Mouse (Mus musculus) intestine, embryonic 15.5 days (tissue): ENCODE measurements around the gene Zcchc3. TPM values are rescaled to one million over a fixed set of nuclear protein-coding genes. Genes with fewer than 3 reads are reported as not detected.

Experiments used
- ATAC-seq: fragments of 200-750 bp; cut with Nextera tagmentation; 2 replicates; pipeline ENCODE4 v1.8.0; 2017; ENCODE audit warnings: moderate TSS enrichment, moderate library complexity
- H3K27ac ChIP-seq: fragments of 300-500 bp; sonication (generic); 2 replicates; pipeline ENCODE4 v1.5.1; 2015; ENCODE audit warnings: mild to moderate bottlenecking, inconsistent platforms
- H3K27me3 ChIP-seq: fragments of 300-500 bp; sonication (generic); replicated peaks from 2 replicates; pipeline ENCODE4 v1.6.1; 2015; ENCODE audit warnings: inconsistent platforms
- H3K36me3 ChIP-seq: fragments of 300-500 bp; sonication (generic); 2 replicates; pipeline ENCODE4 v1.6.1; 2015; ENCODE audit warnings: inconsistent platforms
- H3K4me1 ChIP-seq: fragments of 300-500 bp; sonication (generic); replicated peaks from 2 replicates; pipeline ENCODE4 v1.6.1; 2015; ENCODE audit warnings: inconsistent platforms
- H3K4me2 ChIP-seq: fragments of 300-500 bp; sonication (generic); replicated peaks from 2 replicates; pipeline ENCODE4 v1.6.1; 2015; ENCODE audit warnings: mild to moderate bottlenecking, inconsistent platforms
- H3K4me3 ChIP-seq: fragments of 300-500 bp; sonication (generic); replicated peaks from 2 replicates; pipeline ENCODE4 v1.5.1; 2015; ENCODE audit warnings: inconsistent platforms
- H3K9ac ChIP-seq: fragments of 300-500 bp; sonication (generic); 2 replicates; pipeline ENCODE4 v1.6.1; 2015; ENCODE audit warnings: inconsistent platforms
- H3K9me3 ChIP-seq: fragments of 300-500 bp; sonication (generic); 2 replicates; pipeline ENCODE4 v1.6.1; 2016; ENCODE audit warnings: inconsistent platforms
- WGBS: fragments of 180-500 bp; shearing (Covaris S2); methylation state at CpG from one replicate; pipeline ENCODE4 v1.1.7; 2015; 5-methylcytosine and 5-hydroxymethylcytosine counted together
- polyA plus RNA-seq: library from polyadenylated mRNA; unstranded; fragments of >200 nt; fragmentation: Nextera tagmentation; extraction: Ambion mirVana; gene quantifications from 2 replicates; pipeline ENCODE4 v1.2.1, GENCODE M21; 2015

The Zcchc3 gene
- 34.4 and 40.8 TPM in 2 replicates for polyA plus RNA-seq

GRCm38 (mm10) chr2:152414591-152415165 is at the start of gene Zcchc3:
Gene Zcchc3 (minus strand): TSS chr2:152415027.
- H3K9ac ChIP-seq, result peak within 1 kb of the TSS; percentile 99
- peak within 1 kb of the TSS; percentile 83 for H3K4me3 ChIP-seq
- no peaks in the 10 kb centered on the region for H3K9me3 ChIP-seq
- peak within 1 kb of the TSS; percentile 96 for H3K27ac ChIP-seq
- WGBS, result under 1% methylated on average over 65 of the region's 65 CpGs
- peak; percentile 80 for ATAC-seq
- H3K4me2 ChIP-seq, result peak within 1 kb of the TSS; percentile 79
- H3K4me1 ChIP-seq, result peaks cover 21% of the 10 kb centered on the region
- H3K27me3 ChIP-seq, result no peaks in the 10 kb centered on the region
- H3K36me3 ChIP-seq, result no peaks in the 10 kb centered on the region

GRCm38 (mm10) chr2:152459241-152459640 is 44.4 kb upstream of the Zcchc3 start:
- 43% methylated on average over 13 of the region's 13 CpGs for WGBS

GRCm38 (mm10) chr2:152452101-152452781 is 37.4 kb upstream of the Zcchc3 start:
- ATAC-seq, result no peak
- H3K36me3 ChIP-seq, result no peaks in the 10 kb centered on the region
- 0 out of 2 replicates have a peak, but pooled peaks cover 2% of the 10 kb centered on the region for H3K4me1 ChIP-seq
- 74% methylated on average over 4 of the region's 4 CpGs for WGBS
- no peaks in the 10 kb centered on the region for H3K27me3 ChIP-seq
- H3K9ac ChIP-seq, result no peak overlapping the region
- H3K9me3 ChIP-seq, result no peaks in the 10 kb centered on the region
- no peak overlapping the region for H3K27ac ChIP-seq
- H3K4me3 ChIP-seq, result no peak overlapping the region
- no peak overlapping the region for H3K4me2 ChIP-seq

More at GRCm38 (mm10) chr2:152459241-152459640, 44.4 kb upstream of the Zcchc3 start:
- Histone ChIP-seq H3K9me3 (no peaks in the 10 kb centered on the region), H3K4me2 (no peak overlapping the region), H3K9ac (no peak overlapping the region), H3K27ac (no peak overlapping the region), H3K4me1 (no peaks in the 10 kb centered on the region), H3K27me3 (no peaks in the 10 kb centered on the region), H3K36me3 (no peaks in the 10 kb centered on the region), H3K4me3 (no peak overlapping the region)
- ATAC-seq, result no peak

- WGBS, result 4% methylated on average over 5 of the region's 5 CpGs
- Histone ChIP-seq H3K27ac (no peak overlapping the region), H3K9me3 (no peaks in the 10 kb centered on the region), H3K9ac (no peak overlapping the region), H3K36me3 (no peaks in the 10 kb centered on the region), H3K4me2 (no peak overlapping the region), H3K27me3 (no peaks in the 10 kb centered on the region), H3K4me1 (0 out of 2 replicates have a peak, but pooled peaks cover 5% of the 10 kb centered on the region), H3K4me3 (no peak overlapping the region)
- no peak for ATAC-seq
Observed at GRCm38 (mm10) chr2:152450241-152450640, 35.4 kb upstream of the Zcchc3 start.

- WGBS, result 21% methylated on average over 5 of the region's 5 CpGs
- 0 out of 2 replicates have a peak, but pooled peaks cover 5% of the 10 kb centered on the region for H3K4me1 ChIP-seq
- H3K4me3 ChIP-seq, result no peak overlapping the region
- H3K9ac ChIP-seq, result no peak overlapping the region
- H3K9me3 ChIP-seq, result no peaks in the 10 kb centered on the region
- H3K36me3 ChIP-seq, result no peaks in the 10 kb centered on the region
- H3K27me3 ChIP-seq, result no peaks in the 10 kb centered on the region
- no peak overlapping the region for H3K27ac ChIP-seq
- no peak overlapping the region for H3K4me2 ChIP-seq
- ATAC-seq, result no peak
Observed at GRCm38 (mm10) chr2:152447461-152447860, 32.6 kb upstream of the Zcchc3 start.

- Histone ChIP-seq H3K9ac (no peak overlapping the region), H3K4me1 (0 out of 2 replicates have a peak, but pooled peaks cover 5% of the 10 kb centered on the region), H3K9me3 (no peaks in the 10 kb centered on the region), H3K27ac (no peak overlapping the region), H3K4me3 (no peak overlapping the region), H3K27me3 (no peaks in the 10 kb centered on the region), H3K4me2 (no peak overlapping the region), H3K36me3 (no peaks in the 10 kb centered on the region)
- no peak for ATAC-seq
- 68% methylated on average over 2 of the region's 2 CpGs for WGBS
Observed at GRCm38 (mm10) chr2:152446642-152447041, 31.8 kb upstream of the Zcchc3 start.

GRCm38 (mm10) chr2:152443281-152443680 is 28.5 kb upstream of the Zcchc3 start:
- Histone ChIP-seq H3K4me3 (no peak overlapping the region), H3K9ac (no peak overlapping the region), H3K36me3 (no peaks in the 10 kb centered on the region), H3K27me3 (no peaks in the 10 kb centered on the region), H3K4me1 (0 out of 2 replicates have a peak, but pooled peaks cover 5% of the 10 kb centered on the region), H3K27ac (no peak overlapping the region), H3K4me2 (no peak overlapping the region), H3K9me3 (no peaks in the 10 kb centered on the region)
- 85% methylated on average over 8 of the region's 8 CpGs for WGBS
- ATAC-seq, result no peak

- H3K36me3 ChIP-seq, result no peaks in the 10 kb centered on the region
- H3K4me1 ChIP-seq, result 0 out of 2 replicates have a peak, but pooled peaks cover 5% of the 10 kb centered on the region
- no peak for ATAC-seq
- no peak overlapping the region for H3K4me2 ChIP-seq
- WGBS, result 75% methylated on average over 4 of the region's 4 CpGs
- no peak overlapping the region for H3K27ac ChIP-seq
- no peaks in the 10 kb centered on the region for H3K27me3 ChIP-seq
- no peak overlapping the region for H3K9ac ChIP-seq
- no peak overlapping the region for H3K4me3 ChIP-seq
- H3K9me3 ChIP-seq, result no peaks in the 10 kb centered on the region
Observed at GRCm38 (mm10) chr2:152442322-152442721, 27.5 kb upstream of the Zcchc3 start.

GRCm38 (mm10) chr2:152439833-152440232 is 25.0 kb upstream of the Zcchc3 start:
- no peaks in the 10 kb centered on the region for H3K36me3 ChIP-seq
- ATAC-seq, result no peak
- H3K9ac ChIP-seq, result no peak overlapping the region
- H3K9me3 ChIP-seq, result no peaks in the 10 kb centered on the region
- H3K27me3 ChIP-seq, result no peaks in the 10 kb centered on the region
- 0 out of 2 replicates have a peak, but pooled peaks cover 3% of the 10 kb centered on the region for H3K4me1 ChIP-seq
- no peak overlapping the region for H3K4me3 ChIP-seq
- no peak overlapping the region for H3K27ac ChIP-seq
- no peak overlapping the region for H3K4me2 ChIP-seq
- WGBS, result 66% methylated on average over 2 of the region's 2 CpGs

GRCm38 (mm10) chr2:152438963-152439362 is 24.1 kb upstream of the Zcchc3 start:
- Histone ChIP-seq H3K9me3 (no peaks in the 10 kb centered on the region), H3K27ac (no peak overlapping the region), H3K4me3 (no peak overlapping the region), H3K36me3 (no peaks in the 10 kb centered on the region), H3K4me2 (no peak overlapping the region), H3K27me3 (no peaks in the 10 kb centered on the region), H3K4me1 (0 out of 2 replicates have a peak, but pooled peaks cover 3% of the 10 kb centered on the region), H3K9ac (no peak overlapping the region)
- no peak for ATAC-seq
- 69% methylated on average over 1 of the region's 1 CpGs for WGBS

GRCm38 (mm10) chr2:152436983-152437860 is 22.4 kb upstream of the Zcchc3 start:
- Histone ChIP-seq H3K36me3 (no peaks in the 10 kb centered on the region), H3K9ac (peak overlapping the region; percentile 48), H3K27ac (no peak overlapping the region), H3K27me3 (no peaks in the 10 kb centered on the region), H3K4me2 (peak overlapping the region; percentile 89), H3K9me3 (no peaks in the 10 kb centered on the region), H3K4me3 (peak overlapping the region; percentile 35), H3K4me1 (0 out of 2 replicates have a peak, but pooled peaks cover 3% of the 10 kb centered on the region)
- peak; percentile 89 for ATAC-seq
- 4% methylated on average over 23 of the region's 23 CpGs for WGBS

GRCm38 (mm10) chr2:152436405-152436901 is 21.6 kb upstream of the Zcchc3 start:
- H3K4me2 ChIP-seq, result no peak overlapping the region
- WGBS, result 76% methylated on average over 7 of the region's 7 CpGs
- ATAC-seq, result no peak
- H3K9ac ChIP-seq, result no peak overlapping the region
- no peaks in the 10 kb centered on the region for H3K9me3 ChIP-seq
- no peaks in the 10 kb centered on the region for H3K27me3 ChIP-seq
- H3K27ac ChIP-seq, result no peak overlapping the region
- no peaks in the 10 kb centered on the region for H3K36me3 ChIP-seq
- 0 out of 2 replicates have a peak, but pooled peaks cover 3% of the 10 kb centered on the region for H3K4me1 ChIP-seq
- H3K4me3 ChIP-seq, result no peak overlapping the region
